Mouse (Mus musculus): ENCODE measurements around the gene Snrnp200. TPM values are rescaled to one million over a fixed set of nuclear protein-coding genes. Genes with fewer than 3 reads are reported as not detected.
A peak's percentile ranks its signal among the peaks of the same experiment; 100 is the strongest.
"Not testable (repeated sequence)": the region's sequence is repeated elsewhere in the genome, so short reads cannot be mapped to it uniquely, and the experiment has no call there.

Snrnp200 gene
- 67.1 and 69.7 TPM in 2 replicates for total RNA-seq (2021)
- long read RNA-seq, experiment 1, full-length matches to known transcripts, result 12 of 33 reads
- long read RNA-seq, experiment 1, partial matches to known transcripts, result 19 of 33 reads
- long read RNA-seq, experiment 1, other reads (novel, unspliced or antisense), result 2 of 33 reads
- long read RNA-seq, experiment 2, full-length matches to known transcripts, result 5 of 22 reads
- long read RNA-seq, experiment 2, partial matches to known transcripts, result 6 of 22 reads
- long read RNA-seq, experiment 2, other reads (novel, unspliced or antisense), result 11 of 22 reads

GRCm38 (mm10) chr2:127207547-127208451, at the start of gene Snrnp200, which contains the start of gene 1810024B03Rik:
Gene Snrnp200, plus strand, starts transcription at chr2:127208386.
Gene 1810024B03Rik, minus strand, starts transcription at chr2:127208280.
- peak; percentile 96 for DNase-seq

GRCm38 (mm10) chr2:127165675-127166074, 42.5 kb upstream of the Snrnp200 start:
- no peak for DNase-seq

- DNase-seq, result peak; percentile 28
Measured at GRCm38 (mm10) chr2:127166261-127166660, 41.9 kb upstream of the Snrnp200 start.

- peak; percentile 89 for DNase-seq
Measured at GRCm38 (mm10) chr2:127182598-127183381, 25.4 kb upstream of the Snrnp200 start.

GRCm38 (mm10) chr2:127189574-127189973, 18.6 kb upstream of the Snrnp200 start:
- no peak for DNase-seq

GRCm38 (mm10) chr2:127204932-127205331, 3.3 kb upstream of the Snrnp200 start:
- peak; percentile 71 for DNase-seq

- not testable (repeated sequence) for DNase-seq
Measured at GRCm38 (mm10) chr2:127205936-127206335, 2.2 kb upstream of the Snrnp200 start.

GRCm38 (mm10) chr2:127206916-127207315, 1.3 kb upstream of the Snrnp200 start:
- no peak for DNase-seq

GRCm38 (mm10) chr2:127208452-127208769, 225 bp downstream of the Snrnp200 start:
- DNase-seq, result no peak

- no peak for DNase-seq
Measured at GRCm38 (mm10) chr2:127210701-127211100, 2.5 kb downstream of the Snrnp200 start.

GRCm38 (mm10) chr2:127217746-127218145, 9.6 kb downstream of the Snrnp200 start:
- no peak for DNase-seq

GRCm38 (mm10) chr2:127225261-127225660, 17.1 kb downstream of the Snrnp200 start:
- no peak for DNase-seq

- DNase-seq, result no peak
Measured at GRCm38 (mm10) chr2:127237897-127238610, 29.9 kb downstream of the Snrnp200 start.

- DNase-seq, result no peak
Measured at GRCm38 (mm10) chr2:127240065-127240464, 31.9 kb downstream of the Snrnp200 start.

- peak; percentile 99 for DNase-seq
Measured at GRCm38 (mm10) chr2:127247592-127248333, 39.6 kb downstream of the Snrnp200 start, which contains the start of the genes Ciao1 and Tmem127. Gene Ciao1, minus strand, starts transcription at chr2:127247816. Gene Tmem127, plus strand, starts transcription at chr2:127247908.

- DNase-seq, result peak; percentile 68
Measured at GRCm38 (mm10) chr2:127248334-127249004, 40.3 kb downstream of the Snrnp200 start.

- DNase-seq, result no peak
Measured at GRCm38 (mm10) chr2:127250291-127251008, 42.3 kb downstream of the Snrnp200 start.

- no peak for DNase-seq
Measured at GRCm38 (mm10) chr2:127251457-127251856, 43.3 kb downstream of the Snrnp200 start.

- DNase-seq, result peak; percentile 68
Measured at GRCm38 (mm10) chr2:127251880-127252527, 43.8 kb downstream of the Snrnp200 start.

Measured in adrenal gland, postnatal 14 days (tissue).